Mouse (Mus musculus) ES-Bruce4 (cell line): ENCODE measurements around the gene Vangl1. TPM values are rescaled to one million over a fixed set of nuclear protein-coding genes. Genes with fewer than 3 reads are reported as not detected.

ENCODE experiments used
- H3K27ac ChIP-seq: 2 replicates; pipeline ENCODE4 v1.5.1; 2012; ENCODE audit warnings: low read length, inconsistent platforms; ENCODE audit not compliant: insufficient read depth
- H3K27me3 ChIP-seq: 2 replicates; pipeline ENCODE4 v1.6.1; 2012; ENCODE audit warnings: mild to moderate bottlenecking, low read length, inconsistent platforms; ENCODE audit not compliant: control insufficient read depth, poor library complexity, insufficient read depth, severe bottlenecking
- H3K36me3 ChIP-seq: 2 replicates; pipeline ENCODE4 v1.6.1; 2012; ENCODE audit warnings: inconsistent platforms, mild to moderate bottlenecking, low read length, moderate library complexity; ENCODE audit not compliant: control insufficient read depth, poor library complexity, insufficient read depth, severe bottlenecking
- H3K4me1 ChIP-seq: one replicate; pipeline ENCODE4 v1.8.1; 2011; ENCODE audit warnings: low read length; ENCODE audit not compliant: control insufficient read depth, insufficient read depth
- H3K4me3 ChIP-seq: 2 replicates; pipeline ENCODE4 v1.5.1; 2011; ENCODE audit warnings: low read depth, mild to moderate bottlenecking, low read length
- H3K9ac ChIP-seq: 2 replicates; pipeline ENCODE4 v1.6.1; 2012; ENCODE audit warnings: low read depth, mild to moderate bottlenecking, inconsistent platforms; ENCODE audit not compliant: poor library complexity, severe bottlenecking
- H3K9me3 ChIP-seq: replicated peaks from 2 replicates; pipeline ENCODE4 v1.6.1; 2012; ENCODE audit warnings: mild to moderate bottlenecking, low read length, inconsistent platforms; ENCODE audit not compliant: control insufficient read depth, poor library complexity, insufficient read depth, severe bottlenecking
- CTCF ChIP-seq: IDR thresholded peaks from one replicate; pipeline ENCODE4 v1.8.1; 2011; ENCODE audit warnings: low read depth, low read length
- EP300 ChIP-seq: IDR thresholded peaks from 2 replicates; pipeline ENCODE4 v1.6.1; 2011; ENCODE audit warnings: low read depth, low read length; ENCODE audit not compliant: insufficient read depth
- POLR2A ChIP-seq: IDR thresholded peaks from one replicate; pipeline ENCODE4 v1.8.1; 2011; ENCODE audit warnings: low read length; ENCODE audit not compliant: insufficient read depth
- polyA plus RNA-seq: library from polyadenylated mRNA; stranded (reverse); fragments of >200 nt; gene quantifications from 2 replicates; pipeline ENCODE4 v1.2.4, GENCODE M21; 2011; ENCODE audit warnings: low read depth; ENCODE audit not compliant: missing spikeins, insufficient read depth, insufficient read length

Gene Vangl1
- polyA plus RNA-seq: 69.9 and 85.8 TPM in 2 replicates

DNA sequence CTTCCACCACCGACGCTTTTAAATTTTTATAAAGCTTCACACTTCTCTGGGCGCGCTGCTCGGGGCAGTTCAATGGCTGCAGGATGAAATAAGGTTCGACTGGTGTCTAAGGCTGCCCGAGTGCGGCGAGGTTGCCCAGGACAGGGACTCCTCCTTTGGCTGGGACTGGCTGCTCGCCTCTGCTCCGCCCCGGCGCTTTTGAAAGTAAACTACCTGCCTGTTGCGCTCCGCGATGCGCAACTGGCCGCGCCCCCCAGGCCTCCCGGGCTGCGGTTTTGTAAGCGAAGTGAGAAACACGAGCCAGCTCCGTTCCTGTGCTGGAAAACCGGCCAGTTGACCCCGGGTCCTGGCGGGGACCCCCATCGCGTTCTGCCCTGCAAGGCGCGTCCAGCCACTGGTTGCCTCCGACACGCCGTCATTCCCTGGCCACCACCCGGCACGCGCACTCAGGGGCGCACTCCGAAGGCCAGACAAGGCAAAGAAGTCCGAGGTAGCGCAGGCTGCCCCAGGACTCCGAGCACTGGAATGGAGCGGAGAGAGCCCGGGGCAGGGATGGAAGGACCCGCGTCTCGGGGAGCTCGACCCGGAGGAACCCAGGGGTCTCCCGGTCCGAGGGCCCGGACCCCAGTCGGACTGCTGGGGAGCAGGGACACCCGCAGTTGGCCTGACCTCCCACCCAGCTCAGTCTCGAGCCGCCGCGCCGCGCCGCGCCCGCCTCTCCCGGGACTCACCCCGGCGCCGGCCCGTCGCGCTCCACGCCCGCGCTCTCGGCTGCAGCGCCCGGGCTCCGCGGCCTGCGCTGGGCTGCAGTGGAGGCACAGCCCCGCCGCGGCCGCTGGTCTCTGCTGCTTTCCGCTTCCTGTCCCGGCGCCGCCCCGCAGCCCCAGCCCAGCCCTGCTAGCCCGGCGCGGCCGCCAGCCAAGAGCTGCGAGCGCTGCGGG lies at the start of gene Vangl1:
Vangl1 (minus strand) TSS at position 913 of the 941 bp plus-strand sequence.
- Histone ChIP-seq H3K4me1 (peaks cover 13% of the 10 kb centered on the region), H3K9me3 (no peaks in the 10 kb centered on the region), H3K27me3 (no peaks in the 10 kb centered on the region), H3K9ac (peak within 1 kb of the TSS; percentile 96), H3K36me3 (no peaks in the 10 kb centered on the region), H3K4me3 (peak within 1 kb of the TSS; percentile 95), H3K27ac (peak within 1 kb of the TSS; percentile 48)
- no peak for TF ChIP-seq CTCF
- no peak for TF ChIP-seq EP300
- no peak for TF ChIP-seq POLR2A

DNA sequence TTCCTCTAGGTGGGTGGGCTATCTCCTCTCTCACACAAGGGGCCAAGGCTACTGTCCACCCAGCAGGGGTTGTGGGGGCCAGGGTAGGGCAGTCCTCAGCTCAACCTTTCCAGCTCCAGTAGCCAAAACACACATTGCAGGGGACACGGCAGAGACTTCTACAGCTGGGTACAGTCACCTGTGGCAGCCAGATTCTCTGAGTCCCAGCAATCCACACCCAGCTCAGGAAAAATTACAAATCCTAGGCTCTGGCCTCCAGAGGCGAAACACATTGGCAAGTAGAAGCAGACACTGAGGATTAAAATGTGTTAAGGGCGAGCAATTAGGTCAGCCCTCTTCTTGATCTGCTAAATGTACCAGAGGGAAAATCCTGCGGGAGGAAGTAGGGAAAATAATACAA lies 49.1 kb upstream of the Vangl1 start:
- Histone ChIP-seq H3K4me3 (no peak overlapping the region), H3K9me3 (no peaks in the 10 kb centered on the region), H3K27me3 (no peaks in the 10 kb centered on the region), H3K4me1 (no peaks in the 10 kb centered on the region), H3K9ac (no peak overlapping the region), H3K27ac (no peak overlapping the region), H3K36me3 (no peaks in the 10 kb centered on the region)
- no peak for TF ChIP-seq CTCF
- TF ChIP-seq POLR2A: no peak
- TF ChIP-seq EP300: no peak

DNA sequence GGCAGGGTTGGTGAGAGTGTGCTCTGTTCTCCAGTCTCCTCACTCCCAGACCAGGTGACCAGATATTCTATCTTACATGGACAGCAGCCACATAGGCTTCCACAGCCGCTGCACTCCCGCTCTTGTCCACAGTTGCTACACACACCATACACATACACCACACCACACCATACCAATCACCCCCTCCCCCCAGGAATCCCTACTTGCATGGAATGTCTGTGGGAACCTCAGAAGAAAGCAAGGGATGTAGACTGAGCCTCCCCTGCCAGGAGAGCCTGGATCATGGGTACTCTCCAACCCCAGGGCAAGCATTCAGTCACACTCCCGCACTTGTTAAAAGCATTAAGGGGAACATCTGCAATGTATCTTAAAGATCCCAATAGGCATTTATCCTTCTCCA lies 48.4 kb upstream of the Vangl1 start:
- no peaks in the 10 kb centered on the region for H3K9me3 ChIP-seq
- no peaks in the 10 kb centered on the region for H3K27me3 ChIP-seq
- no peaks in the 10 kb centered on the region for H3K4me1 ChIP-seq
- H3K9ac ChIP-seq: no peak overlapping the region
- H3K27ac ChIP-seq: no peak overlapping the region
- TF ChIP-seq CTCF (no peak), EP300 (no peak), POLR2A (no peak)
- H3K4me3 ChIP-seq: no peak overlapping the region
- H3K36me3 ChIP-seq: no peaks in the 10 kb centered on the region

DNA sequence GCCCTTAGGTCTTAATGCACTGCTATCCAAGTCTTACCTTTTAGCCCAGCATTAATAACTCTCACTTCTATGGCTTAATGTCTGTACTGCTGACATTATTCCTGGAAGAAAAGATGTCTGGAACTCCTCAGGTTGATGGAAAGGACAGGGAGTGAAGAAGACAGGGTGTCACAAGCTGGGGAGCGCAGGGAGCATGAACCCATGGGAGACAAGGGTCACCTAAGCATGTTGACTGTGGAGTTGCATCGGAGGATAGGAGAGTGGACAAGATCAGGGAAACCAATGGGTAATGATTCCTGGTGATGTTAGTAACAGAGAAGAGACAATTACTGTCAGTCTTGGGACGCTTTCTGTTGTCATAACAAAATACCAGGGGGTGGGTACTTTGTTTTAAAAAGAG lies 46.4 kb upstream of the Vangl1 start:
- Histone ChIP-seq H3K9me3 (no peaks in the 10 kb centered on the region), H3K36me3 (no peaks in the 10 kb centered on the region), H3K27me3 (no peaks in the 10 kb centered on the region), H3K9ac (no peak overlapping the region), H3K27ac (no peak overlapping the region), H3K4me3 (no peak overlapping the region), H3K4me1 (no peaks in the 10 kb centered on the region)
- no peak for TF ChIP-seq CTCF
- no peak for TF ChIP-seq EP300
- no peak for TF ChIP-seq POLR2A

GRCm38 (mm10) chr3:102249401-102249991 lies 45.0 kb upstream of the Vangl1 start:
- TF ChIP-seq EP300 (no peak), CTCF (peak; percentile 59)
- Histone ChIP-seq H3K27me3 (no peaks in the 10 kb centered on the region), H3K4me1 (no peaks in the 10 kb centered on the region), H3K27ac (no peak overlapping the region), H3K36me3 (no peaks in the 10 kb centered on the region), H3K9ac (no peak overlapping the region), H3K4me3 (no peak overlapping the region), H3K9me3 (no peaks in the 10 kb centered on the region)

GRCm38 (mm10) chr3:102244601-102245000 lies 40.1 kb upstream of the Vangl1 start:
- Histone ChIP-seq H3K27ac (no peak overlapping the region), H3K4me3 (no peak overlapping the region), H3K27me3 (no peaks in the 10 kb centered on the region), H3K9me3 (no peaks in the 10 kb centered on the region), H3K9ac (no peak overlapping the region), H3K36me3 (no peaks in the 10 kb centered on the region), H3K4me1 (no peaks in the 10 kb centered on the region)
- TF ChIP-seq CTCF: no peak
- TF ChIP-seq EP300: no peak
- no peak for TF ChIP-seq POLR2A
